In genomic region chr7:114648791-114649190, GRCm38 (mm10) we compare ENCODE assay signal across 16 mouse cellular contexts. TPM values are rescaled to one million over a fixed set of nuclear protein-coding genes. Genes with fewer than 3 reads are reported as not detected.
A peak's percentile ranks its signal among the peaks of the same experiment; 100 is the strongest.
DNase-seq lines count a peak whose midpoint lies in the region; ATAC-seq and TF ChIP-seq lines count a peak whose summit lies in the region.
"Had no signal": no experiment of that assay in that cellular context is flagged by ENCODE, and none has a peak within 500 bp of the region (broad histone marks: within the 10 kb centered on the region; RNA-seq: fewer than 3 reads in every experiment).

No protein-coding gene starts in this region.

- H3K27ac ChIP-seq in gastrocnemius, adult 2 months: no peak overlapping the region
- H3K27ac ChIP-seq in lung, embryonic 14.5 days (ENCODE audit: low read depth): no peak overlapping the region
- no peak overlapping the region for H3K27ac ChIP-seq in forebrain, embryonic 12.5 days
- H3K27ac ChIP-seq: embryonic facial prominence, embryonic 13.5 days had no signal

- H3K9me3 ChIP-seq in lung, embryonic 14.5 days (ENCODE audit: low read depth, low read length): no peaks in the 10 kb centered on the region
- H3K9me3 ChIP-seq in forebrain, embryonic 12.5 days: no peaks in the 10 kb centered on the region
- H3K9me3 ChIP-seq: embryonic facial prominence, embryonic 13.5 days had no signal

- 56% methylated on average over 3 of the region's 3 CpGs for WGBS in lung, embryonic 14.5 days
- WGBS in forebrain, embryonic 12.5 days: 67% methylated on average over 3 of the region's 3 CpGs

- no peaks in the 10 kb centered on the region for H3K36me3 ChIP-seq in lung, embryonic 14.5 days (ENCODE audit: insufficient read depth)
- no peaks in the 10 kb centered on the region for H3K36me3 ChIP-seq in forebrain, embryonic 12.5 days (replicated peaks)
- H3K36me3 ChIP-seq: embryonic facial prominence, embryonic 13.5 days had no signal

- no peaks in the 10 kb centered on the region for H3K27me3 ChIP-seq in lung, embryonic 14.5 days (ENCODE audit: insufficient read depth, low read length)
- H3K27me3 ChIP-seq in forebrain, embryonic 12.5 days: no peaks in the 10 kb centered on the region
- H3K27me3 ChIP-seq: embryonic facial prominence, embryonic 13.5 days had no signal

- no peak for ATAC-seq in lung, embryonic 14.5 days (ENCODE audit: insufficient read depth)
- ATAC-seq in common myeloid progenitor, adult 5-6 weeks (replicated peaks; ENCODE audit: low read depth, poor library complexity, severe bottlenecking): peak; percentile 72
- ATAC-seq in neutrophil, adult 5-6 weeks (ENCODE audit: extremely low read depth, insufficient number of reproducible peaks, low FRiP score, poor library complexity, severe bottlenecking): peak; percentile 33; the same call in 1 of the 2 replicates
- ATAC-seq in forebrain, embryonic 12.5 days (ENCODE audit: low FRiP score): no peak

- TF ChIP-seq CTCF in gastrocnemius, adult 2 months (IDR thresholded peaks at IDR 0.05): peak; percentile 18; the same call in 1 of the 2 replicates
- peak; percentile 35 for TF ChIP-seq CTCF in lung, embryonic 14.5 days (IDR thresholded peaks at IDR 0.05; ENCODE audit: low read depth)

- no peak overlapping the region for H3K9ac ChIP-seq in lung, embryonic 14.5 days
- H3K9ac ChIP-seq in forebrain, embryonic 12.5 days: no peak overlapping the region
- H3K9ac ChIP-seq: embryonic facial prominence, embryonic 13.5 days had no signal

- intact Hi-C loops in gastrocnemius, adult 2 months (cut with DNase I): no loop called here

- no peaks in the 10 kb centered on the region for H3K4me1 ChIP-seq in lung, embryonic 14.5 days (ENCODE audit: insufficient read depth)
- no peaks in the 10 kb centered on the region for H3K4me1 ChIP-seq in forebrain, embryonic 12.5 days
- H3K4me1 ChIP-seq: embryonic facial prominence, embryonic 13.5 days had no signal

- no peak for DNase-seq in gastrocnemius, adult 2 months
- DNase-seq in gastrocnemius, postnatal 4 days (ENCODE audit: low spot score in 2 of 2): no peak
- DNase-seq in lung, embryonic 14.5 days: peak; percentile 5
- DNase-seq in lung, postnatal 36 days: no peak
- DNase-seq in gastrocnemius, postnatal 10 days: no peak
- DNase-seq: adrenal gland, postnatal 36 days; cerebellum, adult 11 months; heart, postnatal 36 days; kidney, adult 18-20 months; lung, postnatal 4 days; spleen, adult 18-20 months had no signal

- H3K4me2 ChIP-seq in lung, embryonic 14.5 days: no peak overlapping the region
- no peak overlapping the region for H3K4me2 ChIP-seq in forebrain, embryonic 12.5 days
- H3K4me2 ChIP-seq: embryonic facial prominence, embryonic 13.5 days had no signal

- no peak overlapping the region for H3K4me3 ChIP-seq in gastrocnemius, adult 2 months
- H3K4me3 ChIP-seq in lung, embryonic 14.5 days (ENCODE audit: low read depth, low read length): no peak overlapping the region
- no peak overlapping the region for H3K4me3 ChIP-seq in forebrain, embryonic 12.5 days (replicated peaks)
- H3K4me3 ChIP-seq: embryonic facial prominence, embryonic 13.5 days; myocyte had no signal

RNA-seq across cellular contexts. Expression of gene Calca, which starts 12.6 kb away (rescaled TPM):
- not detected for total RNA-seq in gastrocnemius, adult 2 months (2021)
- total RNA-seq in gastrocnemius, postnatal 4 days (2021): not detected
- polyA plus RNA-seq in lung, embryonic 14.5 days (2014; fragmentation: Nextera tagmentation; extraction: Ambion mirVana): 1.5 and 2.2 TPM in 2 replicates
- not detected in 2 replicates for total RNA-seq in common myeloid progenitor, adult 5-6 weeks (2017)
- total RNA-seq in neutrophil, adult 5-6 weeks (2017): not detected in 2 replicates
- not detected for total RNA-seq in gastrocnemius, postnatal 10 days (2021)
- 14.8 and 16.7 TPM in 2 replicates for polyA plus RNA-seq in forebrain, embryonic 12.5 days (2016; fragmentation: Nextera tagmentation; extraction: Ambion mirVana)
- total RNA-seq: heart, postnatal 36 days had no signal

Comparison
In these comparisons a context has a peak if more than half of its experiments do, and no peak if none do; other contexts are left out.
1. ATAC-seq: peak in common myeloid progenitor, adult 5-6 weeks (single experiment) and neutrophil, adult 5-6 weeks (single experiment); none in lung, embryonic 14.5 days (single experiment) and forebrain, embryonic 12.5 days (single experiment).